Mouse (Mus musculus) brain, embryonic 14.5 days (tissue): ENCODE results near the gene Gipr.

ENCODE experiments used
- CTCF ChIP-seq: fragments of 200-500 bp; IDR thresholded peaks from 2 replicates; pipeline ENCODE4 v1.5.1; 2012; ENCODE audit warnings: inconsistent platforms, mild to moderate bottlenecking, moderate library complexity, borderline replicate concordance; ENCODE audit not compliant: insufficient read depth, insufficient read length; ENCODE audit errors: extremely low read depth
- POLR2A ChIP-seq: fragments of 200-500 bp; IDR thresholded peaks from 2 replicates; pipeline ENCODE4 v1.6.1; 2012; ENCODE audit warnings: mild to moderate bottlenecking, inconsistent platforms, borderline replicate concordance; ENCODE audit not compliant: poor library complexity, insufficient read depth, insufficient read length, severe bottlenecking; ENCODE audit errors: extremely low read depth

- TF ChIP-seq POLR2A = no peak
- no peak for TF ChIP-seq CTCF
These were observed 47.5 kb upstream of the Gipr start for GRCm38 (mm10) chr7:19213385-19213784.
